Mouse (Mus musculus) midbrain, embryonic 12.5 days (tissue): ENCODE results near the gene Vcl. TPM values are rescaled to one million over a fixed set of nuclear protein-coding genes. Genes with fewer than 3 reads are reported as not detected.
A peak's percentile ranks its signal among the peaks of the same experiment; 100 is the strongest.

Experiments
- ATAC-seq: fragments of 200-750 bp; cut with Nextera tagmentation; 2 replicates; pipeline ENCODE4 v1.8.0; 2017; ENCODE audit warnings: low read depth, moderate TSS enrichment, moderate library complexity; ENCODE audit not compliant: low FRiP score
- H3K27ac ChIP-seq: fragments of 300-500 bp; sonication (generic); replicated peaks from 2 replicates; pipeline ENCODE4 v1.5.1; 2016; ENCODE audit warnings: mild to moderate bottlenecking
- H3K27me3 ChIP-seq: fragments of 300-500 bp; sonication (generic); 2 replicates; pipeline ENCODE4 v1.6.1; 2016; ENCODE audit warnings: mild to moderate bottlenecking
- H3K36me3 ChIP-seq: fragments of 300-500 bp; sonication (generic); 2 replicates; pipeline ENCODE4 v1.6.1; 2016
- H3K4me1 ChIP-seq: fragments of 300-500 bp; sonication (generic); 2 replicates; pipeline ENCODE4 v1.6.1; 2016
- H3K4me2 ChIP-seq: fragments of 300-500 bp; sonication (generic); replicated peaks from 2 replicates; pipeline ENCODE4 v1.6.1; 2016; ENCODE audit warnings: mild to moderate bottlenecking, moderate library complexity
- H3K4me3 ChIP-seq: fragments of 300-500 bp; sonication (generic); 2 replicates; pipeline ENCODE4 v1.5.1; 2016; ENCODE audit warnings: mild to moderate bottlenecking
- H3K9ac ChIP-seq: fragments of 300-500 bp; sonication (generic); replicated peaks from 2 replicates; pipeline ENCODE4 v1.6.1; 2016; ENCODE audit warnings: mild to moderate bottlenecking, moderate library complexity
- H3K9me3 ChIP-seq: fragments of 300-500 bp; sonication (generic); 2 replicates; pipeline ENCODE4 v1.6.1; 2016; ENCODE audit warnings: mild to moderate bottlenecking
- WGBS: fragments of 180-500 bp; shearing (Covaris S2); methylation state at CpG from one replicate; pipeline ENCODE4 v1.1.7; 2016; 5-methylcytosine and 5-hydroxymethylcytosine counted together
- polyA plus RNA-seq: library from polyadenylated mRNA; unstranded; fragments of >200 nt; fragmentation: Nextera tagmentation; extraction: Ambion mirVana; gene quantifications from 2 replicates; pipeline ENCODE4 v1.2.1, GENCODE M21; 2016

The Vcl gene
- polyA plus RNA-seq, 1 experiment from 2014 or later = 26.3 TPM

DNA sequence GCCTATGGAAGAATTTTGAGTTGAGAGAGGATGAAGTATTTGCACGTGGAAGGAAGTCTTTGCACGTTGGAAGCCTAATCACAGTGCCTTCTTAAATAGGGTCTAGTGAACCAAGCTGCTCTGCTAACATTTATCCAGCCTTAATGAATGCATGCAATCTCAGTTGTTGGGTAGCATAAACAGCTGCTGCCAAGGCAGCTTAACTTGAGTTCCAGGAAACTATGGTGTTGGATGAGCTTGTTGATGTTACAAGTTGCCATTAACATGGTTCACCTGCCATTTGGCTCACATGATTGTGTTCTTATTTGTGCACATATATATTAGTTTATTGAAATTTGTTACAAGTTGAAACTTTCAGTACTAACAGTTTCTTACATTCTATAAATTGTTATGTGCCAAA, 29.8 kb downstream of the Vcl start:
- Histone ChIP-seq H3K27me3 (no peaks in the 10 kb centered on the region), H3K4me2 (no peak overlapping the region), H3K27ac (no peak overlapping the region), H3K9ac (no peak overlapping the region), H3K4me1 (no peaks in the 10 kb centered on the region; the same call in 1 of the 2 replicates), H3K36me3 (no peaks in the 10 kb centered on the region), H3K4me3 (no peak overlapping the region), H3K9me3 (no peaks in the 10 kb centered on the region)
- no peak for ATAC-seq
- WGBS = 60% methylated on average over 2 of the region's 2 CpGs

DNA sequence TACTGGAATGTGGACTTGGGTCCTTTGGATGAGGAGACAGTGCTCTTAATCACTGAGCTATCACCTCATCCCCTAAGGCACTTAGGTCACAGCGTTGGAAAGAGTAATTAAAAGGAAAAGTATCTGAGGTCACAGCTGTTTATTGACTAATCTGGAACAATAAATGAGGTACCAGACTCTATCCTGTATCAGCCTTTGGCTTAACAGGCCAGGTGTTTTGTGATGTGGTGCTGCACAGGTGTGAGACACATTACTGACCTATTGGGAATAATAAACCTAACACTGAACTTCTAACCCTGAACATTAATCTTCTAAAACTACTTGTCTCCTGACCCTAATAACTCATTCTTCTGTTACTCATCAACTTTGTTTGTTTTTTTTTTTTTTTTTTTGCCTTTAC, 33.3 kb downstream of the Vcl start:
- no peak for ATAC-seq
- Histone ChIP-seq H3K27ac (no peak overlapping the region), H3K4me2 (no peak overlapping the region), H3K4me3 (no peak overlapping the region), H3K36me3 (no peaks in the 10 kb centered on the region), H3K9ac (no peak overlapping the region), H3K9me3 (no peaks in the 10 kb centered on the region), H3K4me1 (peaks cover 4% of the 10 kb centered on the region), H3K27me3 (no peaks in the 10 kb centered on the region)
- WGBS = 84% methylated on average over 1 of the region's 1 CpGs

DNA sequence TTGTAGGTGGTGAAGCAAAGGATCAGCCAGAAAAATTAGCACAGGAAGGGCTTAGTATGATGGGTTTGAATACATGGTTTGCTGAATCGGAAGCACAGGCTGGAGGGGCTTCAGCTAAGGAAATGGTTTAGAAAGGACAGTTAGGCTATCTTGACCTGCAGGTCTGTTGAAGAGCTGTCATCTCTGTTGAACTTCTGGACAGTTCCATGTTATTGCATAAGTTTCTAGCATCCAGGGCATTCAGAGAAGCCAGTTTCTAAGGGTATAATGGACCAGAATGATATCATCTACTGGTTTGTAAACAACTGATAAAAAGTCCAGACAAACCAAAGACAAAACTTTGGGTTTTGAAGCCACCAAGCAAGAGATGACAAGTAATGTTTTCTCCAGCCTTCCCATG, 33.7 kb downstream of the Vcl start:
- WGBS = 91% methylated on average over 1 of the region's 1 CpGs
- Histone ChIP-seq H3K4me2 (no peak overlapping the region), H3K4me3 (no peak overlapping the region), H3K9me3 (no peaks in the 10 kb centered on the region), H3K36me3 (no peaks in the 10 kb centered on the region), H3K4me1 (peaks cover 4% of the 10 kb centered on the region), H3K9ac (no peak overlapping the region), H3K27me3 (no peaks in the 10 kb centered on the region), H3K27ac (no peak overlapping the region)
- ATAC-seq = no peak

DNA sequence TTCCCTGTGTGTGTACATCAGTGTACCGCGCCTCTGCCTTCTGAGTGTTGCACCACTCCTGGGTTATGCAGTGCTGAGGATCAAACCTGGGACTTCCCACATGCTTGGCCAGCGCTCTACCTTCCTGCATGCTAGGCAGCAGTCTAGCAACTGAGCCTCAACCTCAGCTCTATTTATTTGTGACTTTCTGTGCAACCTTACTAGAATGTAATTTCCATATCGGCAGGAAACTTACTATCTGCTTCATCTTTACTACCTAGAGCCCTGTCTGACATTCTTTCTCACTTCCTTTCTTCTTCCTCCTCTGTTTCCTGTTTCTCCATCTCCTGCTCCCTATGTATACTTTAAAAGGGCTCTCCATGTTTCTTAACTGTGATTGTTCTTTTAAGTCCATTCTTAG, 34.7 kb downstream of the Vcl start:
- H3K4me3 ChIP-seq = no peak overlapping the region
- ATAC-seq = no peak
- H3K9me3 ChIP-seq = no peaks in the 10 kb centered on the region
- peaks cover 8% of the 10 kb centered on the region for H3K4me1 ChIP-seq
- no peak overlapping the region for H3K9ac ChIP-seq
- 93% methylated on average over 4 of the region's 4 CpGs for WGBS
- no peak overlapping the region for H3K4me2 ChIP-seq
- H3K27me3 ChIP-seq = no peaks in the 10 kb centered on the region
- H3K36me3 ChIP-seq = no peaks in the 10 kb centered on the region
- no peak overlapping the region for H3K27ac ChIP-seq

DNA sequence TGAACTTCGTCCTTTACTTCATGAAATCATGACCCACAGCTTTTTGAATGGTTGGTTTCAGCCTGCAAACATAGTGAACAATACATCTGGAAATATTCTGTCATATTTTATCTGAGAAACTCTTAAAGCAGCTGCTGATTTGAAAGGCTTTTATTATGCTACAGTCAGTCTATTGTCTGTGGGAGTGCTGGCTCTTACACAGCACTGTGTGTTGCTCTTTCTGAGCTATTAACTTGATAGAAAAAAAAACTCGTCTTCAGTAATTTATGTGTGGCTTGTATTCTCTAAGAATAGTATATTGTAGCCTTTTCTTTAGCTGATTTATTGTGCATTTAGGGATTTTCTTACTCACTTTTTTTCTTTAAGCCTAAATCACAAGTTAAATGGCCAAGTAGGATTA, 35.1 kb downstream of the Vcl start:
- Histone ChIP-seq H3K4me1 (peaks cover 11% of the 10 kb centered on the region), H3K27ac (no peak overlapping the region), H3K27me3 (no peaks in the 10 kb centered on the region), H3K9ac (no peak overlapping the region), H3K36me3 (no peaks in the 10 kb centered on the region), H3K4me3 (no peak overlapping the region), H3K4me2 (no peak overlapping the region), H3K9me3 (no peaks in the 10 kb centered on the region)
- WGBS = 71% methylated on average over 2 of the region's 2 CpGs
- ATAC-seq = no peak

DNA sequence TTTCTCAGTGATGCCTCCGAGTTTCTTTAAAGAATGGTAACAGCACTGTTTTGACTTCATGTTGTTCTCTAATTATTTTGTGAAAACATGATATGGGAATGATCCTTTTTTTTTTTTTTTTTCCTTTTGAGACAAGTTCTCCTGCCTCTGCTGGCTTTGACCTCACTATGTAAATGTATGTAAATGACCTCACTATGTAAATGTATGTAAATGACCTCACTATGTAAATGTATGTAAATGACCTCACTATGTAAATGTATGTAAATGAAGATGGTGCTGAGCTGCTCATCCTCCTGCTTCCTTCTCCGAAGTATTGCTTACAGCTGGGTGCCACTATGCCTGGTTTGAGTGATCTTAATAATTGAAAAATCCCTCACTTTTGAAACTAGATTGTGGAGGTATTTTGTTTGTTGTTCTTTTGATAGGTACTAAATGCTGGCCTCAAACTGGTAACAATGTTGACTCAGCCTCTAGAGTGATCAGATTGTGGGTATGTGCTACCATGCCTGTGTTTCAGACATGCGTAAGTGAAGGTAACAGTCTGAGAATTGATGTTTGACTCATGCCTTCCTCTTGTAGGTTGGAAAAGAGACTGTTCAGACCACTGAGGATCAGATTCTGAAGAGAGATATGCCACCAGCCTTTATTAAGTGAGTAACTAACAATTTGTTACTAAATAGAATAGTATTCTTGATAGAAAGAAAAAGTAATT, 37.9 kb downstream of the Vcl start:
- Histone ChIP-seq H3K27ac (peak overlapping the region; percentile 42; the same call in 1 of the 2 replicates), H3K4me1 (peaks cover 15% of the 10 kb centered on the region), H3K4me2 (no peak overlapping the region), H3K9ac (no peak overlapping the region), H3K9me3 (no peaks in the 10 kb centered on the region), H3K36me3 (no peaks in the 10 kb centered on the region), H3K4me3 (no peak overlapping the region), H3K27me3 (no peaks in the 10 kb centered on the region)
- ATAC-seq = peak; percentile 81
- WGBS = 75% methylated on average over 3 of the region's 3 CpGs

DNA sequence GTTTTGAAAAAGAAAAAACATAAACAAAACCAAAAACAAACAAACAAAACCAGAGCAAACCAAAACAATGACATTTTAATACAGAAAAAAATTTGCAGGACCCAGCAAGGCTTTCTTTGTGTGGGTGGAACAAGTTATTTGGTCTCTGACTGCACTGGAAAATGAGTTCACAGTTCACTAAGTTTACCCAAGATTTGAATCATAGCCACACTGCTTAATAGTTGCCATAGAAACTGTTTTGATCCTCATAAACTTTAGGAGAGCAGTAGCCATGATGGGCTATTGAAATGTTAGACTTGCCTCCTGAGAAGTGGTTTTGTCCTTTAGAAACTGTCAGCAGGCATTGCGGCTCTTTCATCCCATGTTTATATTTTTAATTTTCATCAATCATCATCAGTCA, 39.9 kb downstream of the Vcl start:
- no peak for ATAC-seq
- Histone ChIP-seq H3K9ac (no peak overlapping the region), H3K36me3 (no peaks in the 10 kb centered on the region), H3K9me3 (no peaks in the 10 kb centered on the region), H3K4me3 (no peak overlapping the region), H3K4me1 (peaks cover 15% of the 10 kb centered on the region), H3K27ac (no peak overlapping the region), H3K27me3 (no peaks in the 10 kb centered on the region), H3K4me2 (no peak overlapping the region)
- 71% methylated on average over 1 of the region's 1 CpGs for WGBS

DNA sequence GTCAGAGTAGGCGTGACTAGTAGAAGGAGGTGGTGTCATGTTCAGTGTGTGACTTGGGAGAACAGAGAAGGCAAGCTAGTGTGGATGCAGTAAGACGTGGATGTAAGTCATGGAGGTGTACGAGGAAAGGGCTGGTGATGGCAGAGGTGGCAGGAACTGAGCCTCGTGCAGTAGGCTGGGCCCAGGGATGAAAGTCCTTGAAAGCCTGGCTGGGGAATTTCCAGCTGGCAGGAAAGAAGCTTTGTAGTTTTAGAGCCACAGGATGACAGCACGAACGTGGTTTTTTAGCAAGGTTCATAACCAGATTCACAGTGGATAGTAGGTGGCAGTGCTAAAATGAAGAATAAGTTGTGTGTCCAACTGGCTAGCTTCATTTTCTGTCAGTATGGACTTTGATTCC, 41.2 kb downstream of the Vcl start:
- H3K4me2 ChIP-seq = no peak overlapping the region
- no peaks in the 10 kb centered on the region for H3K9me3 ChIP-seq
- H3K36me3 ChIP-seq = no peaks in the 10 kb centered on the region
- H3K27me3 ChIP-seq = no peaks in the 10 kb centered on the region
- no peak overlapping the region for H3K4me3 ChIP-seq
- H3K27ac ChIP-seq = no peak overlapping the region
- WGBS = 63% methylated on average over 6 of the region's 6 CpGs
- H3K9ac ChIP-seq = no peak overlapping the region
- no peak for ATAC-seq
- peaks cover 15% of the 10 kb centered on the region for H3K4me1 ChIP-seq

DNA sequence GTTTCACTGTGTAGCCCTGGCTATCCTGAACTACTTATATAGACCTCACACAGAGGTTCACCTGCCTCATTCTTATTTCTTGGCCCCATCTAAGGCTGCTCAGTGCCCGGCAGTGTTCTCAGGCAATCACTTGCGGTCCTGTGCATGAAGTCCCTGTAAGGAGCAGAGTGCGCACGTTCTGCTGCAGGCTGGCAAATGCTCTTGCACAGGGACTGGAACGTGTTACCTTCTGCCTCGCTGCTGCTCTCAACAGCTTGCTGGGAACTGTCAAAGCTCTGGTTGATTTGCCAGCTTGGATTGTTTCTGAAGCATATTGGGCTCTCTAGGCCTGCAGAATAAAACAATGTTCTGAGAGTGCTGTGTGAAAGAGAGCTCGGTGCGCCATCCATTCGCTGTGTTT, 41.7 kb downstream of the Vcl start:
- Histone ChIP-seq H3K36me3 (no peaks in the 10 kb centered on the region), H3K9ac (no peak overlapping the region), H3K4me2 (no peak overlapping the region), H3K27ac (no peak overlapping the region), H3K4me3 (no peak overlapping the region), H3K27me3 (no peaks in the 10 kb centered on the region), H3K9me3 (no peaks in the 10 kb centered on the region), H3K4me1 (peaks cover 15% of the 10 kb centered on the region)
- 88% methylated on average over 9 of the region's 9 CpGs for WGBS
- ATAC-seq = no peak

DNA sequence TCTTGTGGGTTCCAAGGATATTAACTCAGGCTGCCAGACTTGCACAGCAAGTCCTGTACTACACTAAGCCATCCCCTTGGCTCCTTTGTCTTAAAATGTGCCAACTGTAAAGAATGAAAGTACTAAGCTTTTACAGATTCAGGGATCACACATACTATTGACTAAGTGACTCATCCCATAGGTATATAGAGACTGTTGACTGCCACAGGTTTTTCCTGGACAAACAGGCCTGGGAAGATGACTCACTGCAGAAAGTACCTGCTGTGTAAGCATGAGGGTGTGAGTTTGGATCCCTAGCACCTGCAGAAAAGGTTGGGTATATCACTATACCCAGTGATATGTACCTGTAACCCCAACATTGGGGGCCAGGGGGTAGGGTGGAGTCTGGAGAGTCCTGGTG, 44.6 kb downstream of the Vcl start:
- H3K36me3 ChIP-seq = no peaks in the 10 kb centered on the region
- no peak overlapping the region for H3K27ac ChIP-seq
- peaks cover 8% of the 10 kb centered on the region; the same call in 1 of the 2 replicates for H3K4me1 ChIP-seq
- ATAC-seq = no peak
- no peak overlapping the region for H3K4me2 ChIP-seq
- H3K27me3 ChIP-seq = no peaks in the 10 kb centered on the region
- no peak overlapping the region for H3K9ac ChIP-seq
- no peaks in the 10 kb centered on the region for H3K9me3 ChIP-seq
- no peak overlapping the region for H3K4me3 ChIP-seq

DNA sequence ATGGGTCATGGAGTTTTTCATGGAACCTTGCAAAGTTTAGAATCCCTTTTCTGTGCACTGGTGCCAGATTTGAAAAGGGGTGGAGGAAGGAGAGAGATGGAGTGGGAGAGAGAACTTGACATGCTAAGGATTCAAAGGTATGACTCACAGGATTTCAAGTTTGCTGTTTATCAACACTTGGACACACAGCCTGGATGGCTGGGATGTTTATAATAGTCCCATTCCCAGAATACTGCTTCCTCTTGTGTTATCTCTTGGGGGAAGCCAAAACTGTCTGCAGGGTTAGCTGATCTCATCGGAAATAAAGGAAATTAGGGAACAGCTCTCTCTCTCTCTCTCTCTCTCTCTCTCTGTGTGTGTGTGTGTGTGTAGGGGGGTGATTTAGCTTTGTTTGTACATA, 47.5 kb downstream of the Vcl start:
- H3K27ac ChIP-seq = no peak overlapping the region
- no peaks in the 10 kb centered on the region for H3K36me3 ChIP-seq
- H3K4me1 ChIP-seq = no peaks in the 10 kb centered on the region
- H3K9ac ChIP-seq = no peak overlapping the region
- WGBS = 86% methylated on average over 1 of the region's 1 CpGs
- H3K9me3 ChIP-seq = no peaks in the 10 kb centered on the region
- no peak for ATAC-seq
- no peak overlapping the region for H3K4me3 ChIP-seq
- no peak overlapping the region for H3K4me2 ChIP-seq
- no peaks in the 10 kb centered on the region for H3K27me3 ChIP-seq

DNA sequence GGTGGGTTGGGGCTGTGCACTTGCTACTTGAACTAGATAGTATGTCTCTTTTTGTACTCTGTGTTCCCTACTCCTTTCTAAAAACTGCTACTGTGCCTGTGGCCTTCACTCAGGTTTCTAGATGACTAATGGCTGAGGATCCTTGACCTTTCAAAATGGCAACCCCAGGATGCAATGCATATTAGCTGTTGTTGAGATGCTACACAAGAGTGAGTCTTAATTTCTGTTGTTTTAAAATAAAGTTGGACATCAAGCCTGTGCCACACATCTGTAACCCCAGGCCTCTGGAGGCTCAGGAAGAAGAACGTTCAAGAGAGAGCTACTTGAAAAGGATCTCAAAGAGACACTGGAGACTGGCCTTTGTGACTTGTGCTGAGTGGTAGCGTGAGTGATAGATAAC, 48.5 kb downstream of the Vcl start:
- no peak overlapping the region for H3K27ac ChIP-seq
- ATAC-seq = no peak
- no peak overlapping the region for H3K4me2 ChIP-seq
- H3K27me3 ChIP-seq = no peaks in the 10 kb centered on the region
- no peak overlapping the region for H3K9ac ChIP-seq
- no peaks in the 10 kb centered on the region for H3K9me3 ChIP-seq
- no peaks in the 10 kb centered on the region for H3K4me1 ChIP-seq
- H3K4me3 ChIP-seq = no peak overlapping the region
- H3K36me3 ChIP-seq = no peaks in the 10 kb centered on the region
- 69% methylated on average over 2 of the region's 2 CpGs for WGBS

DNA sequence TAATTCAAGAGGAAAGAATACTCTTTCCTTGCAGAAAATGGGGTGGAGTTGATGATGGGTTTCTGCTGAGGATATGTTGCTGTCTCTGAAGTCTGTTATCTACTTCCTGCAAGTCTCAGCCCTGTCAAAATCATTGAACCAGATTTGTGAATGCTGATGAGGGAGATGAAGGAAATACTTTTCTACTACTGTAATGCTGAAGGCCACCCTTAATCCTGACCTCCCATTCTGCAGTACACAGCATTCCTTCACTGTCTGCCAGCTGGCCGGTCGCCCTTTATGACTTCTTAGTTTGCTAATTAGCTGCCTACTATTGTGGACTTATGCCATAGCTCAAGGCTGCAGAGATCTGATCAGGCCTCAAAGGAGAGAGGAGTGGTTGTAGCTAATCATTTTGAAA, 54.6 kb downstream of the Vcl start:
- H3K4me1 ChIP-seq = no peaks in the 10 kb centered on the region; the same call in 1 of the 2 replicates
- H3K9me3 ChIP-seq = no peaks in the 10 kb centered on the region
- WGBS = 55% methylated on average over 2 of the region's 2 CpGs
- no peak overlapping the region for H3K27ac ChIP-seq
- H3K27me3 ChIP-seq = no peaks in the 10 kb centered on the region
- H3K36me3 ChIP-seq = no peaks in the 10 kb centered on the region
- no peak overlapping the region for H3K4me3 ChIP-seq
- no peak for ATAC-seq
- no peak overlapping the region for H3K4me2 ChIP-seq
- no peak overlapping the region for H3K9ac ChIP-seq
